8 mouse cellular contexts compared by ENCODE assay signal in the genomic region with DNA sequence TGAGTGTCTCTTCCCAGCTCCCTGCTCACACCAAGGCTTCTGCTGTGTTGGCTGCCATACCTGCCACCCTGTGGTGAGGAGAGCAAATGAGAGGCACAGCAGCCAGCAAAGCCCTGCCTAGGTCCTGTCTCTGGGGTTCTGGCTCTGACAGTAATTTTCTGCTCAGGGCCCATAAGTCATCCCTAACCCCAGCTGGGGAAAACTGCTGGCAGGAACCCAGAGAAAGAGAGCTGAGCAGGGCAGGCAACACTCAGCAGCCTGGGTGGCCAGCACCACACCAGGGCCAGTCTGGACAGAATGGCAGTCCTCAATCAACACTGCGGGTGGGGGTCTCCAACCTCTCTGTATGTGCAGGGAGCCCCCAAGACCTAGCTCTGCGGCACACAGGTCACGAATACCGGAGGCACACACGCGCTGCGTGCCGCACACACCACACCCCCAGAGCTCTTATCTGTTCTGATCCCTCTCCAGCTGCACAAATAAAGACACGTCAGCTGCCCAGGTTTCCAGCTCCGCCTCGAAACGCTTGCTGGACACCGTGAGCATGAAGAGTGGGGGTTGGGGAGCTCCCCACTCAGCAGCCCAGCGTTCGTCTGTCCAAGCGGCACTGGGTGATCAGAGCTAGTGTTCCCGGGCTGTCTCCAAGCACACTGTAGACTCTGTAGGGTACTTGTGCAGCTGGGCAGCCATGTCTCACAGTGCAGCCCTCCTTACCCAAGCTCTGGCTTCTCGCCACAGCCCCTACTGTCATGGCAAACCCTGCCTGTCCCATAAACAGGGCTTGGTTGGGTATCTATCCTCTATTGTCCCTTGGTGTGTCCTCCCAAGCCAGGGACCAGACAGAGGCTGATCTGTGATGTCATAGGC. TPM values are rescaled to one million over a fixed set of nuclear protein-coding genes. Genes with fewer than 3 reads are reported as not detected.
DNase-seq lines count a peak whose midpoint lies in the region; ATAC-seq lines count a peak whose summit lies in the region.

No protein-coding gene starts in this region.

- ATAC-seq in heart, embryonic 12.5 days (ENCODE audit: insufficient number of reproducible peaks, low FRiP score): peak; percentile 83
- peak; percentile 70 for ATAC-seq in kidney, embryonic 14.5 days (ENCODE audit: low FRiP score, low TSS enrichment)
- peak; percentile 82 for ATAC-seq in lung, embryonic 15.5 days (ENCODE audit: borderline replicate concordance, extremely low read depth, low FRiP score, low TSS enrichment)

- H3K9ac ChIP-seq in heart, embryonic 12.5 days: peak overlapping the region; percentile 54
- peak overlapping the region; percentile 48; the same call in 1 of the 2 replicates for H3K9ac ChIP-seq in kidney, embryonic 14.5 days (ENCODE audit: low read depth, low read length)
- peak overlapping the region; percentile 29; the same call in 1 of the 2 replicates for H3K9ac ChIP-seq in lung, embryonic 15.5 days

- H3K4me3 ChIP-seq in heart, embryonic 12.5 days: peak overlapping the region; percentile 22
- peak overlapping the region; percentile 13 for H3K4me3 ChIP-seq in kidney, embryonic 14.5 days (ENCODE audit: low read length)
- H3K4me3 ChIP-seq in lung, embryonic 15.5 days: peak overlapping the region; percentile 29

- H3K9me3 ChIP-seq in heart, embryonic 12.5 days (replicated peaks): no peaks in the 10 kb centered on the region
- H3K9me3 ChIP-seq in kidney, embryonic 14.5 days (ENCODE audit: control insufficient read depth, low read length): no peaks in the 10 kb centered on the region
- no peaks in the 10 kb centered on the region for H3K9me3 ChIP-seq in lung, embryonic 15.5 days

- peak overlapping the region; percentile 79 for H3K27ac ChIP-seq in heart, embryonic 12.5 days (ENCODE audit: poor library complexity, severe bottlenecking)
- H3K27ac ChIP-seq in kidney, embryonic 14.5 days (ENCODE audit: low read depth, low read length): peak overlapping the region; percentile 72
- H3K27ac ChIP-seq in lung, embryonic 15.5 days: peak overlapping the region; percentile 96

- peaks cover 51% of the 10 kb centered on the region for H3K4me1 ChIP-seq in heart, embryonic 12.5 days (replicated peaks)
- peaks cover 38% of the 10 kb centered on the region for H3K4me1 ChIP-seq in kidney, embryonic 14.5 days (ENCODE audit: control insufficient read depth, insufficient read depth, low read length)
- peaks cover 67% of the 10 kb centered on the region for H3K4me1 ChIP-seq in lung, embryonic 15.5 days

- peak overlapping the region; percentile 65 for H3K4me2 ChIP-seq in heart, embryonic 12.5 days
- peak overlapping the region; percentile 46 for H3K4me2 ChIP-seq in kidney, embryonic 14.5 days (replicated peaks; ENCODE audit: low read depth, low read length)
- H3K4me2 ChIP-seq in lung, embryonic 15.5 days: peak overlapping the region; percentile 63

- peak; percentile 91 for DNase-seq in 416B (ENCODE audit: low read depth)
- peak; percentile 83 for DNase-seq in adrenal gland, adult 2 months
- DNase-seq in embryo, embryonic 9.5 days (ENCODE audit: extremely low spot score): peak; percentile 55
- DNase-seq in ovary, postnatal 14 days (ENCODE audit: low spot score): peak; percentile 55
- DNase-seq in frontal cortex, postnatal 36 days (ENCODE audit: low spot score in 2 of 2): no peak

- no peaks in the 10 kb centered on the region for H3K36me3 ChIP-seq in heart, embryonic 12.5 days
- H3K36me3 ChIP-seq in kidney, embryonic 14.5 days (ENCODE audit: control insufficient read depth, insufficient read depth, low read length): no peaks in the 10 kb centered on the region
- H3K36me3 ChIP-seq in lung, embryonic 15.5 days: no peaks in the 10 kb centered on the region

- H3K27me3 ChIP-seq in heart, embryonic 12.5 days (replicated peaks): no peaks in the 10 kb centered on the region
- H3K27me3 ChIP-seq in kidney, embryonic 14.5 days (ENCODE audit: control insufficient read depth, insufficient read depth, low read length): no peaks in the 10 kb centered on the region
- H3K27me3 ChIP-seq in lung, embryonic 15.5 days: no peaks in the 10 kb centered on the region

- WGBS in heart, embryonic 12.5 days: 3% methylated on average over 18 of the region's 18 CpGs
- 4% methylated on average over 18 of the region's 18 CpGs for WGBS in kidney, embryonic 14.5 days
- WGBS in lung, embryonic 15.5 days: 1% methylated on average over 18 of the region's 18 CpGs

RNA-seq across cellular contexts. Expression of gene Tbc1d16, which starts 13.0 kb away (rescaled TPM):
- total RNA-seq in adrenal gland, adult 2 months (2021): 10 to 100 TPM; 12.8 to 24.5 TPM
- 6.2 and 7.3 TPM in 2 replicates for polyA plus RNA-seq in adrenal gland, adult 2 months (2012; rRNA removed)
- polyA plus RNA-seq in heart, embryonic 12.5 days (2016; fragmentation: Nextera tagmentation; extraction: Ambion mirVana): 7.4 and 7.5 TPM in 2 replicates
- polyA plus RNA-seq in kidney, embryonic 14.5 days (2014; fragmentation: Nextera tagmentation; extraction: Ambion mirVana): 7.3 and 13.0 TPM in 2 replicates
- 19.9 and 20.9 TPM in 2 replicates for polyA plus RNA-seq in lung, embryonic 15.5 days (2015; fragmentation: Nextera tagmentation; extraction: Ambion mirVana)

RNA-seq across cellular contexts. Expression of gene Ccdc40, which starts 13.1 kb away (rescaled TPM):
- under 1 TPM; 0.26 to 0.83 TPM for total RNA-seq in adrenal gland, adult 2 months (2021)
- 0.34 and 1.1 TPM in 2 replicates for polyA plus RNA-seq in adrenal gland, adult 2 months (2012; rRNA removed)
- 3.1 and 3.7 TPM in 2 replicates for polyA plus RNA-seq in heart, embryonic 12.5 days (2016; fragmentation: Nextera tagmentation; extraction: Ambion mirVana)
- polyA plus RNA-seq in kidney, embryonic 14.5 days (2014; fragmentation: Nextera tagmentation; extraction: Ambion mirVana): 5.6 and 6.4 TPM in 2 replicates
- polyA plus RNA-seq in lung, embryonic 15.5 days (2015; fragmentation: Nextera tagmentation; extraction: Ambion mirVana): 4.9 and 5.7 TPM in 2 replicates

RNA-seq across cellular contexts. Expression of gene Gaa, which starts 52.4 kb away (rescaled TPM):
- total RNA-seq in adrenal gland, adult 2 months (2021): 100 to 1,000 TPM; 119 to 123 TPM
- 363 and 377 TPM in 2 replicates for polyA plus RNA-seq in adrenal gland, adult 2 months (2012; rRNA removed)
- 116 and 117 TPM in 2 replicates for polyA plus RNA-seq in heart, embryonic 12.5 days (2016; fragmentation: Nextera tagmentation; extraction: Ambion mirVana)
- 21.4 and 37.2 TPM in 2 replicates for polyA plus RNA-seq in kidney, embryonic 14.5 days (2014; fragmentation: Nextera tagmentation; extraction: Ambion mirVana)
- 61.5 and 66.1 TPM in 2 replicates for polyA plus RNA-seq in lung, embryonic 15.5 days (2015; fragmentation: Nextera tagmentation; extraction: Ambion mirVana)

Comparison
In these comparisons a context has a peak if more than half of its experiments do, and no peak if none do; other contexts are left out.
1. DNase-seq: peak in 416B (single experiment), adrenal gland, adult 2 months (single experiment), embryo, embryonic 9.5 days (single experiment) and ovary, postnatal 14 days (single experiment); none in frontal cortex, postnatal 36 days (0 of 2).
2. Peak in every context shown above with its lines, with median percentiles within 50 percentile points of each other: ATAC-seq, H3K27ac ChIP-seq, H3K4me2 ChIP-seq, H3K4me3 ChIP-seq and H3K9ac ChIP-seq.